Mouse (Mus musculus) bone marrow macrophage, adult 2 months (primary cell): ENCODE data around the gene Srp54c.

ENCODE experiments used
- CTCF ChIP-seq: IDR thresholded peaks from 2 replicates; pipeline ENCODE4 v1.5.1; 2012; ENCODE audit warnings: low read depth, mild to moderate bottlenecking, low read length, moderate library complexity
- POLR2A ChIP-seq: IDR thresholded peaks from 2 replicates; pipeline ENCODE4 v1.6.1; 2012; ENCODE audit warnings: mild to moderate bottlenecking, low read depth, low read length, borderline replicate concordance

DNA sequence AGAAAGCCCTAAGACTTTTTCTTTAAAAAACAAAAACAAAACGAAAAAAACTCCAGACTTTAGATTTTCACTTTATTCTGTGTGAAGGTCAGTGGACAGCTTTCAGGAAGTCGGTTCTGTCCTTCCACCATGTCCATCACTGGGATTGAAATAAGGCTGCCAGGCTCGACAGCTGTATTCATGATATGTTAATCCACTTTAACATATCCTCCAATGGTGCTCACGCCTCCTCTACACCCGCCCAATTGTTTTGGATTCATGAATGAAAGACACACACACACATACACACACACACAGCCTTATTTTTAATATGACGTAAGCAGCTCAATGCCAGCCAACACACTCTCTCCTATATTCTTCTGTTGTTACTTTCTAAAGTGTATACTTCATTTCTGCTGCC lies 77.6 kb downstream of the Srp54c start:
- TF ChIP-seq POLR2A = no peak
- TF ChIP-seq CTCF = no peak
